Mouse (Mus musculus): ENCODE measurements around the gene Zfp974. TPM values are rescaled to one million over a fixed set of nuclear protein-coding genes. Genes with fewer than 3 reads are reported as not detected.

Zfp974 gene
- polyA plus RNA-seq, 1 experiment from 2014 or later: 15.5 TPM

GRCm38 (mm10) chr7:27860396-27861235, 68.6 kb downstream of the Zfp974 start:
- peaks cover 25% of the 10 kb centered on the region; the same call in 1 of the 2 replicates for H3K36me3 ChIP-seq
- H3K27ac ChIP-seq: peak overlapping the region; percentile 58; the same call in 1 of the 2 replicates
- H3K27me3 ChIP-seq: no peaks in the 10 kb centered on the region
- H3K4me2 ChIP-seq (replicated peaks): peak overlapping the region; percentile 76
- H3K4me1 ChIP-seq: peaks cover 18% of the 10 kb centered on the region
- ATAC-seq (ENCODE audit: low FRiP score): peak; percentile 78
- under 1% methylated on average over 22 of the region's 22 CpGs for WGBS
- H3K4me3 ChIP-seq: peak overlapping the region; percentile 50
- peak overlapping the region; percentile 67 for H3K9ac ChIP-seq
- no peaks in the 10 kb centered on the region for H3K9me3 ChIP-seq (replicated peaks)

GRCm38 (mm10) chr7:27859301-27860251, 69.7 kb downstream of the Zfp974 start:
- Histone ChIP-seq H3K4me3 (peak overlapping the region; percentile 50), H3K27ac (no peak overlapping the region), H3K36me3 (peaks cover 30% of the 10 kb centered on the region), H3K9ac (peak overlapping the region; percentile 67; the same call in 1 of the 2 replicates), H3K4me2 (replicated peaks) (peak overlapping the region; percentile 76), H3K9me3 (replicated peaks) (no peaks in the 10 kb centered on the region), H3K4me1 (peaks cover 18% of the 10 kb centered on the region), H3K27me3 (no peaks in the 10 kb centered on the region)
- 38% methylated on average over 10 of the region's 10 CpGs for WGBS
- ATAC-seq (ENCODE audit: low FRiP score): no peak

Other genes with a start within 250 kb of the Zfp974 start
- 6.9 and 8.7 TPM in 2 replicates for gene Zfp607b, start 240.1 kb downstream of the Zfp974 start, polyA plus RNA-seq (2016; fragmentation: Nextera tagmentation; extraction: Ambion mirVana)
- gene Zfp60, start 198.1 kb downstream of the Zfp974 start, polyA plus RNA-seq (2016; fragmentation: Nextera tagmentation; extraction: Ambion mirVana): 101 and 107 TPM in 2 replicates
- 2.1 and 2.2 TPM in 2 replicates for gene Zfp626, start 122.3 kb downstream of the Zfp974 start, polyA plus RNA-seq (2016; fragmentation: Nextera tagmentation; extraction: Ambion mirVana)
- 11.7 and 12.5 TPM in 2 replicates for gene Zfp59, start 90.9 kb downstream of the Zfp974 start, polyA plus RNA-seq (2016; fragmentation: Nextera tagmentation; extraction: Ambion mirVana)
- 2.2 and 3.1 TPM in 2 replicates for gene Zfp607a, start 71.9 kb downstream of the Zfp974 start, polyA plus RNA-seq (2016; fragmentation: Nextera tagmentation; extraction: Ambion mirVana)
- 25.8 and 27.2 TPM in 2 replicates for gene Zfp780b, start 49.7 kb upstream of the Zfp974 start, polyA plus RNA-seq (2016; fragmentation: Nextera tagmentation; extraction: Ambion mirVana)
- 6.1 and 7.5 TPM in 2 replicates for gene Zfp850, start 84.7 kb upstream of the Zfp974 start, polyA plus RNA-seq (2016; fragmentation: Nextera tagmentation; extraction: Ambion mirVana)
- gene Psmc4, start 120.6 kb upstream of the Zfp974 start, polyA plus RNA-seq (2016; fragmentation: Nextera tagmentation; extraction: Ambion mirVana): 309 and 313 TPM in 2 replicates
- gene Fcgbp, start 141.8 kb upstream of the Zfp974 start, polyA plus RNA-seq (2016; fragmentation: Nextera tagmentation; extraction: Ambion mirVana): 0.31 TPM in 1 of 2 replicates, not detected in the other
- gene 9530053A07Rik, start 200.0 kb upstream of the Zfp974 start, polyA plus RNA-seq (2016; fragmentation: Nextera tagmentation; extraction: Ambion mirVana): 0.09 and 0.12 TPM in 2 replicates
- 115 and 120 TPM in 2 replicates for gene Fbl, start 240.2 kb upstream of the Zfp974 start, polyA plus RNA-seq (2016; fragmentation: Nextera tagmentation; extraction: Ambion mirVana)